20 mouse cellular contexts compared by ENCODE assay signal in genomic region chr19:58094781-58095543, GRCm38 (mm10).
DNase-seq lines count a peak whose midpoint lies in the region; ATAC-seq lines count a peak whose summit lies in the region.
"Had no signal": no experiment of that assay in that cellular context is flagged by ENCODE, and none has a peak within 500 bp of the region (broad histone marks: within the 10 kb centered on the region; RNA-seq: fewer than 3 reads in every experiment).

No protein-coding gene starts in this region.

- no peak overlapping the region for H3K4me3 ChIP-seq in forebrain, embryonic 10.5 days
- no peak overlapping the region for H3K4me3 ChIP-seq in forebrain, embryonic 16.5 days (replicated peaks; ENCODE audit: low read length)
- H3K4me3 ChIP-seq in kidney, embryonic 15.5 days (replicated peaks) = no peak overlapping the region
- H3K4me3 ChIP-seq: heart, embryonic 10.5 days; liver, embryonic 15.5 days; megakaryocyte, embryonic 14.5 days; myocyte had no signal

- 48% methylated on average over 14 of the region's 14 CpGs for WGBS in forebrain, embryonic 10.5 days
- WGBS in forebrain, embryonic 16.5 days = 14% methylated on average over 14 of the region's 14 CpGs
- WGBS in kidney, embryonic 15.5 days = 13% methylated on average over 14 of the region's 14 CpGs

- H3K9ac ChIP-seq in forebrain, embryonic 16.5 days (replicated peaks; ENCODE audit: low read depth, low read length) = no peak overlapping the region
- no peak overlapping the region for H3K9ac ChIP-seq in kidney, embryonic 15.5 days
- H3K9ac ChIP-seq: liver, embryonic 15.5 days had no signal

- peaks cover 18% of the 10 kb centered on the region for H3K4me1 ChIP-seq in forebrain, embryonic 10.5 days
- H3K4me1 ChIP-seq in forebrain, embryonic 16.5 days (replicated peaks; ENCODE audit: control insufficient read depth, insufficient read depth, low read length) = peaks cover 5% of the 10 kb centered on the region; the same call in 1 of the 2 replicates
- H3K4me1 ChIP-seq in kidney, embryonic 15.5 days = peaks cover 14% of the 10 kb centered on the region
- H3K4me1 ChIP-seq: liver, embryonic 15.5 days; megakaryocyte, embryonic 14.5 days had no signal

- no peak for DNase-seq in forebrain, embryonic 10.5 days (ENCODE audit: extremely low spot score, low spot score)
- no peak for DNase-seq in kidney, adult 18-20 months
- peak; percentile 85 for DNase-seq in retina, postnatal 1 day
- no peak for DNase-seq in retina, embryonic 14.5 days (ENCODE audit: low spot score)
- DNase-seq in adrenal gland, postnatal 36 days = no peak
- no peak for DNase-seq in yolk sac, embryonic 10.5 days (ENCODE audit: low spot score)
- DNase-seq: cerebellum, postnatal 10 days; gastrocnemius, postnatal 10 days; heart, postnatal 36 days; kidney, postnatal 14 days; left cerebral cortex, postnatal 4 days; lung, postnatal 10 days; right cerebral cortex, postnatal 25 days; thymus, postnatal 36 days had no signal

- no peaks in the 10 kb centered on the region for H3K36me3 ChIP-seq in forebrain, embryonic 10.5 days (replicated peaks)
- no peaks in the 10 kb centered on the region for H3K36me3 ChIP-seq in forebrain, embryonic 16.5 days (ENCODE audit: control insufficient read depth, insufficient read depth)
- H3K36me3 ChIP-seq in kidney, embryonic 15.5 days = no peaks in the 10 kb centered on the region
- H3K36me3 ChIP-seq: heart, embryonic 10.5 days; liver, embryonic 15.5 days had no signal

- ATAC-seq in forebrain, embryonic 16.5 days = no peak
- ATAC-seq in kidney, embryonic 15.5 days (replicated peaks; ENCODE audit: low FRiP score) = peak; percentile 62

- peak overlapping the region; percentile 40; the same call in 1 of the 2 replicates for H3K27ac ChIP-seq in forebrain, embryonic 10.5 days
- no peak overlapping the region for H3K27ac ChIP-seq in forebrain, embryonic 16.5 days (ENCODE audit: low read length)
- H3K27ac ChIP-seq in kidney, embryonic 15.5 days = 0 out of 2 replicates have a peak overlapping the region, but pooled peaks have one; percentile 15
- H3K27ac ChIP-seq: heart, embryonic 10.5 days; liver, embryonic 15.5 days had no signal

- no peak overlapping the region for H3K4me2 ChIP-seq in forebrain, embryonic 16.5 days (ENCODE audit: low read length)
- no peak overlapping the region for H3K4me2 ChIP-seq in kidney, embryonic 15.5 days
- H3K4me2 ChIP-seq: liver, embryonic 15.5 days had no signal

- H3K27me3 ChIP-seq in forebrain, embryonic 10.5 days (ENCODE audit: poor library complexity, severe bottlenecking) = peaks cover 36% of the 10 kb centered on the region
- H3K27me3 ChIP-seq in forebrain, embryonic 16.5 days (replicated peaks; ENCODE audit: control insufficient read depth, insufficient read depth, low read length) = no peaks in the 10 kb centered on the region
- H3K27me3 ChIP-seq in kidney, embryonic 15.5 days = no peaks in the 10 kb centered on the region
- H3K27me3 ChIP-seq: liver, embryonic 15.5 days; megakaryocyte, embryonic 14.5 days had no signal

- H3K9me3 ChIP-seq in forebrain, embryonic 10.5 days = no peaks in the 10 kb centered on the region
- no peaks in the 10 kb centered on the region for H3K9me3 ChIP-seq in forebrain, embryonic 16.5 days (ENCODE audit: control insufficient read depth, low read length)
- no peaks in the 10 kb centered on the region for H3K9me3 ChIP-seq in kidney, embryonic 15.5 days (replicated peaks)
- H3K9me3 ChIP-seq: heart, embryonic 10.5 days; liver, embryonic 15.5 days had no signal
